Mouse (Mus musculus): ENCODE measurements around the gene Eogt.

The Eogt gene

GRCm38 (mm10) chr6:97148383-97149251, at the start of gene Eogt:
TSS of gene Eogt (minus strand) at chr6:97149182.
- DNase-seq = peak; percentile 77

GRCm38 (mm10) chr6:97179367-97179828, 30.4 kb upstream of the Eogt start:
- no peak for DNase-seq

- DNase-seq = peak; percentile 95
These were observed 29.7 kb upstream of the Eogt start, which contains the start of gene Tmf1 for GRCm38 (mm10) chr6:97178491-97179366. TSS of gene Tmf1 (minus strand) at chr6:97179122.

GRCm38 (mm10) chr6:97175716-97176115, 26.7 kb upstream of the Eogt start:
- DNase-seq = no peak

- no peak for DNase-seq
These were observed 1.2 kb upstream of the Eogt start for GRCm38 (mm10) chr6:97150156-97150555.

- no peak for DNase-seq
These were observed 739 bp upstream of the Eogt start for GRCm38 (mm10) chr6:97149721-97150120.

GRCm38 (mm10) chr6:97147755-97148382, 1.1 kb downstream of the Eogt start:
- peak; percentile 52 for DNase-seq

- DNase-seq = no peak
These were observed 3.8 kb downstream of the Eogt start for GRCm38 (mm10) chr6:97145156-97145555.

GRCm38 (mm10) chr6:97144359-97144758, 4.6 kb downstream of the Eogt start:
- DNase-seq = no peak

GRCm38 (mm10) chr6:97142611-97143010, 6.4 kb downstream of the Eogt start:
- DNase-seq = no peak

GRCm38 (mm10) chr6:97141811-97142210, 7.2 kb downstream of the Eogt start:
- no peak for DNase-seq

GRCm38 (mm10) chr6:97132707-97133303, 16.2 kb downstream of the Eogt start:
- no peak for DNase-seq

- no peak for DNase-seq
These were observed 17.2 kb downstream of the Eogt start for GRCm38 (mm10) chr6:97131808-97132207.

- DNase-seq = no peak
These were observed 18.0 kb downstream of the Eogt start for GRCm38 (mm10) chr6:97130979-97131378.

- no peak for DNase-seq
These were observed 24.5 kb downstream of the Eogt start for GRCm38 (mm10) chr6:97124336-97125010.

- no peak for DNase-seq
These were observed 28.1 kb downstream of the Eogt start for GRCm38 (mm10) chr6:97120922-97121321.

GRCm38 (mm10) chr6:97118327-97118726, 30.7 kb downstream of the Eogt start:
- DNase-seq = no peak

- DNase-seq = no peak
These were observed 32.1 kb downstream of the Eogt start for GRCm38 (mm10) chr6:97116896-97117295.

- DNase-seq = no peak
These were observed 34.2 kb downstream of the Eogt start for GRCm38 (mm10) chr6:97114821-97115220.

- no peak for DNase-seq
These were observed 36.8 kb downstream of the Eogt start for GRCm38 (mm10) chr6:97112177-97112576.

- no peak for DNase-seq
These were observed 42.2 kb downstream of the Eogt start for GRCm38 (mm10) chr6:97106777-97107176.

- DNase-seq = no peak
These were observed 42.9 kb downstream of the Eogt start for GRCm38 (mm10) chr6:97106106-97106505.
